In genomic region chr8:110040509-110040908, GRCm38 (mm10) we compare ENCODE assay signal across 31 mouse cellular contexts. TPM values are rescaled to one million over a fixed set of nuclear protein-coding genes. Genes with fewer than 3 reads are reported as not detected.
A peak's percentile ranks its signal among the peaks of the same experiment; 100 is the strongest.
DNase-seq lines count a peak whose midpoint lies in the region; ATAC-seq and TF ChIP-seq lines count a peak whose summit lies in the region.
"Had no signal": no experiment of that assay in that cellular context is flagged by ENCODE, and none has a peak within 500 bp of the region (broad histone marks: within the 10 kb centered on the region; RNA-seq: fewer than 3 reads in every experiment).

No protein-coding gene starts in this region.

- WGBS in intestine, postnatal 0 days, result 55% methylated on average over 4 of the region's 4 CpGs
- 88% methylated on average over 4 of the region's 4 CpGs for WGBS in midbrain, embryonic 10.5 days

- H3K4me2 ChIP-seq in intestine, postnatal 0 days (replicated peaks; ENCODE audit: low read depth), result no peak overlapping the region
- H3K4me2 ChIP-seq: forebrain, embryonic 13.5 days; heart, embryonic 12.5 days; heart, embryonic 15.5 days; hindbrain, embryonic 14.5 days had no signal

- intact Hi-C loops in heart, postnatal 10 days (cut with DNase I), result no loop called here

- DNase-seq in heart, adult 11 months, result peak; percentile 79
- no peak for DNase-seq in heart, adult 18-20 months
- DNase-seq in NIH3T3 (ENCODE audit: low read depth), result peak; percentile 27
- no peak for DNase-seq in midbrain, embryonic 10.5 days (ENCODE audit: low spot score)
- DNase-seq in heart, postnatal 10 days, result no peak
- DNase-seq: adrenal gland, postnatal 10 days; adrenal gland, postnatal 36 days; B cell, adult 2 months; cerebellum, adult 18-20 months; cerebellum, adult 9-10 months; cerebellum, postnatal 14 days; gastrocnemius, postnatal 10 days; gastrocnemius, postnatal 36 days; heart, postnatal 14 days; heart, postnatal 4 days had no signal

- no peak overlapping the region for H3K9ac ChIP-seq in intestine, postnatal 0 days (ENCODE audit: low read depth, low read length)
- H3K9ac ChIP-seq: forebrain, embryonic 13.5 days; heart, embryonic 12.5 days; heart, embryonic 15.5 days; hindbrain, embryonic 14.5 days had no signal

- H3K27me3 ChIP-seq in intestine, postnatal 0 days (replicated peaks; ENCODE audit: control insufficient read depth, insufficient read depth, low read length), result no peaks in the 10 kb centered on the region
- no peaks in the 10 kb centered on the region for H3K27me3 ChIP-seq in midbrain, embryonic 10.5 days (ENCODE audit: low read depth, poor library complexity, severe bottlenecking)
- H3K27me3 ChIP-seq: forebrain, embryonic 13.5 days; heart, embryonic 12.5 days; heart, embryonic 15.5 days had no signal

- peaks cover 3% of the 10 kb centered on the region; the same call in 1 of the 2 replicates for H3K4me1 ChIP-seq in intestine, postnatal 0 days (replicated peaks; ENCODE audit: control insufficient read depth, insufficient read depth, low read length)
- peaks cover 5% of the 10 kb centered on the region; the same call in 1 of the 2 replicates for H3K4me1 ChIP-seq in midbrain, embryonic 10.5 days

- H3K4me3 ChIP-seq in intestine, postnatal 0 days (ENCODE audit: low read depth, low read length), result no peak overlapping the region
- H3K4me3 ChIP-seq in midbrain, embryonic 10.5 days, result no peak overlapping the region
- H3K4me3 ChIP-seq: forebrain, embryonic 10.5 days; forebrain, embryonic 13.5 days; heart, embryonic 12.5 days; heart, embryonic 15.5 days had no signal

- peaks cover 3% of the 10 kb centered on the region; the same call in 1 of the 2 replicates for H3K9me3 ChIP-seq in intestine, postnatal 0 days (ENCODE audit: control insufficient read depth)
- H3K9me3 ChIP-seq in midbrain, embryonic 10.5 days (replicated peaks), result no peaks in the 10 kb centered on the region
- H3K9me3 ChIP-seq: forebrain, embryonic 10.5 days; forebrain, embryonic 13.5 days; heart, embryonic 12.5 days; heart, embryonic 15.5 days had no signal

- H3K36me3 ChIP-seq in intestine, postnatal 0 days (ENCODE audit: control insufficient read depth, insufficient read depth), result no peaks in the 10 kb centered on the region
- no peaks in the 10 kb centered on the region for H3K36me3 ChIP-seq in midbrain, embryonic 10.5 days
- H3K36me3 ChIP-seq: forebrain, embryonic 10.5 days; G1E; heart, embryonic 12.5 days; heart, embryonic 15.5 days had no signal

- 0 out of 2 replicates have a peak, but pooled peaks have one; percentile 31 for ATAC-seq in intestine, postnatal 0 days
- ATAC-seq: forebrain, embryonic 13.5 days; forebrain, embryonic 16.5 days; hindbrain, postnatal 0 days; inflammation-experienced regulatory T-cells, adult 6 months had no signal

- no peak for TF ChIP-seq CTCF in intestine, postnatal 0 days (IDR thresholded peaks at IDR 0.05; ENCODE audit: low read depth)

- 0 out of 2 replicates have a peak overlapping the region, but pooled peaks have one; percentile 15 for H3K27ac ChIP-seq in intestine, postnatal 0 days (ENCODE audit: low read depth, low read length)
- no peak overlapping the region for H3K27ac ChIP-seq in midbrain, embryonic 10.5 days (replicated peaks)
- H3K27ac ChIP-seq: forebrain, embryonic 10.5 days; forebrain, embryonic 13.5 days; heart, embryonic 15.5 days; hindbrain, embryonic 14.5 days; hindbrain, postnatal 0 days had no signal

RNA-seq across cellular contexts. Expression of gene Chst4, which starts 1.0 kb away (rescaled TPM):
- total RNA-seq in heart, adult 18-20 months (2021), result 1 to 10 TPM; 1.7 to 5.4 TPM
- 5.5 and 6.2 TPM in 2 replicates for polyA plus RNA-seq in intestine, postnatal 0 days (2015; fragmentation: Nextera tagmentation; extraction: Ambion mirVana)
- polyA plus RNA-seq in midbrain, embryonic 10.5 days (2016; fragmentation: Nextera tagmentation; extraction: Ambion mirVana), result 0.06 TPM in 1 of 2 replicates, not detected in the other
- 1 to 10 TPM; 4.4 TPM for total RNA-seq in heart, postnatal 10 days (2021)
- total RNA-seq: CH12.LX; G1E; gastrocnemius, adult 18-20 months; gastrocnemius, postnatal 10 days; gastrocnemius, postnatal 36 days; granulocyte monocyte progenitor cell, adult 5-6 weeks; hindbrain, postnatal 0 days had no signal
- polyA plus RNA-seq: embryonic facial prominence, embryonic 11.5 days; embryonic facial prominence, embryonic 14.5 days; forebrain, embryonic 10.5 days; forebrain, embryonic 13.5 days; forebrain, embryonic 16.5 days; G1E; hindbrain, embryonic 11.5 days; hindbrain, embryonic 14.5 days; hindbrain, postnatal 0 days; inflammation-experienced regulatory T-cells, adult 6 months had no signal

RNA-seq across cellular contexts. Expression of gene Zfp612, which starts 39.0 kb away (rescaled TPM):
- 1 to 10 TPM; 4.7 to 6.3 TPM for total RNA-seq in heart, adult 18-20 months (2021)
- 2.4 and 2.6 TPM in 2 replicates for polyA plus RNA-seq in intestine, postnatal 0 days (2015; fragmentation: Nextera tagmentation; extraction: Ambion mirVana)
- 9.7 and 11.2 TPM in 2 replicates for polyA plus RNA-seq in midbrain, embryonic 10.5 days (2016; fragmentation: Nextera tagmentation; extraction: Ambion mirVana)
- 1 to 10 TPM; 6.2 to 7.2 TPM for total RNA-seq in heart, postnatal 10 days (2021)
- polyA plus RNA-seq: G1E had no signal

RNA-seq across cellular contexts. Expression of gene Tat, which starts 50.3 kb away (rescaled TPM):
- 1 to 10 TPM in 1 of 2 experiments, under 1 TPM in 1; 0.50 to 3.6 TPM for total RNA-seq in heart, adult 18-20 months (2021)
- 0.12 TPM in 1 of 2 replicates, not detected in the other for polyA plus RNA-seq in intestine, postnatal 0 days (2015; fragmentation: Nextera tagmentation; extraction: Ambion mirVana)
- not detected in 2 replicates for polyA plus RNA-seq in midbrain, embryonic 10.5 days (2016; fragmentation: Nextera tagmentation; extraction: Ambion mirVana)
- under 1 TPM; 0.12 to 0.31 TPM for total RNA-seq in heart, postnatal 10 days (2021)
- total RNA-seq: CH12.LX; gastrocnemius, postnatal 10 days; gastrocnemius, postnatal 36 days; granulocyte monocyte progenitor cell, adult 5-6 weeks; hindbrain, postnatal 0 days had no signal
- polyA plus RNA-seq: embryonic facial prominence, embryonic 11.5 days; forebrain, embryonic 10.5 days; forebrain, embryonic 13.5 days; forebrain, embryonic 16.5 days; G1E; hindbrain, embryonic 11.5 days; hindbrain, embryonic 14.5 days; hindbrain, postnatal 0 days; inflammation-experienced regulatory T-cells, adult 6 months had no signal

Comparison
In these comparisons a context has a peak if more than half of its experiments do, and no peak if none do; other contexts are left out.
1. DNase-seq: peak in heart, adult 11 months (single experiment) and NIH3T3 (single experiment); none in heart, adult 18-20 months (0 of 2), midbrain, embryonic 10.5 days (single experiment) and heart, postnatal 10 days (0 of 2).